Mouse (Mus musculus) urinary bladder, postnatal 25 days (tissue): Measurements from ENCODE around the gene D2hgdh.
A peak's percentile ranks its signal among the peaks of the same experiment; 100 is the strongest.

ENCODE experiments used
- DNase-seq: peaks from one replicate; pipeline ENCODE4 v3.0.0; 2022; ENCODE audit warnings: low spot score

Gene D2hgdh

GRCm38 (mm10) chr1:93824609-93825008, at the start of gene D2hgdh:
D2hgdh (plus strand) TSS chr1:93824909.
- no peak for DNase-seq

- DNase-seq: no peak
Measured at GRCm38 (mm10) chr1:93776686-93777085, 48.0 kb upstream of the D2hgdh start.

- no peak for DNase-seq
Measured at GRCm38 (mm10) chr1:93786912-93787311, 37.8 kb upstream of the D2hgdh start.

GRCm38 (mm10) chr1:93794526-93794925, 30.2 kb upstream of the D2hgdh start:
- DNase-seq: no peak

- DNase-seq: no peak
Measured at GRCm38 (mm10) chr1:93795886-93796285, 28.8 kb upstream of the D2hgdh start.

- no peak for DNase-seq
Measured at GRCm38 (mm10) chr1:93800670-93801503, 23.8 kb upstream of the D2hgdh start.

GRCm38 (mm10) chr1:93801741-93802238, 22.9 kb upstream of the D2hgdh start, which contains the start of gene Dtymk:
Dtymk (minus strand) TSS chr1:93801934.
- peak; percentile 84 for DNase-seq

GRCm38 (mm10) chr1:93802771-93803170, 21.9 kb upstream of the D2hgdh start:
- DNase-seq: no peak

GRCm38 (mm10) chr1:93803556-93804507, 20.9 kb upstream of the D2hgdh start, which contains the start of gene Ing5:
Ing5 (plus strand) TSS chr1:93803965.
- peak; percentile 100 for DNase-seq

GRCm38 (mm10) chr1:93804818-93805217, 19.9 kb upstream of the D2hgdh start:
- no peak for DNase-seq

- no peak for DNase-seq
Measured at GRCm38 (mm10) chr1:93805221-93805951, 19.3 kb upstream of the D2hgdh start.

- no peak for DNase-seq
Measured at GRCm38 (mm10) chr1:93808871-93809270, 15.8 kb upstream of the D2hgdh start.

GRCm38 (mm10) chr1:93810011-93810410, 14.7 kb upstream of the D2hgdh start:
- no peak for DNase-seq

- no peak for DNase-seq
Measured at GRCm38 (mm10) chr1:93811495-93812039, 13.1 kb upstream of the D2hgdh start.

- no peak for DNase-seq
Measured at GRCm38 (mm10) chr1:93817823-93818532, 6.7 kb upstream of the D2hgdh start.

GRCm38 (mm10) chr1:93818722-93819121, 6.0 kb upstream of the D2hgdh start:
- DNase-seq: no peak

GRCm38 (mm10) chr1:93823796-93824495, 763 bp upstream of the D2hgdh start:
- DNase-seq: no peak

GRCm38 (mm10) chr1:93825105-93825674, 481 bp downstream of the D2hgdh start:
- DNase-seq: peak; percentile 87

- DNase-seq: no peak
Measured at GRCm38 (mm10) chr1:93825771-93826539, 1.2 kb downstream of the D2hgdh start.
